Mouse (Mus musculus): Measurements from ENCODE around the gene Lztfl1. TPM values are rescaled to one million over a fixed set of nuclear protein-coding genes. Genes with fewer than 3 reads are reported as not detected.
A peak's percentile ranks its signal among the peaks of the same experiment; 100 is the strongest.

Gene Lztfl1
- polyA plus RNA-seq, 1 experiment: 5.9 TPM

- 67% methylated on average over 2 of the region's 2 CpGs for WGBS
- TF ChIP-seq CTCF (IDR thresholded peaks at IDR 0.05; ENCODE audit: control insufficient read depth, insufficient read depth, low read length): no peak
- TF ChIP-seq POLR2A (IDR thresholded peaks at IDR 0.05; ENCODE audit: borderline replicate concordance, control insufficient read depth, low read depth, low read length): no peak
- no peak overlapping the region for H3K4me3 ChIP-seq (replicated peaks; ENCODE audit: control insufficient read depth, low read depth, low read length)
- no peak overlapping the region for H3K27ac ChIP-seq (ENCODE audit: control insufficient read depth, insufficient read depth, low read depth, low read length, poor library complexity)
- H3K4me1 ChIP-seq (ENCODE audit: control insufficient read depth, insufficient read depth, low read length): no peaks in the 10 kb centered on the region
Measured at GRCm38 (mm10) chr9:123709226-123709625, 8.3 kb downstream of the Lztfl1 start.

- WGBS: 62% methylated on average over 5 of the region's 5 CpGs
- no peak overlapping the region for H3K4me3 ChIP-seq (replicated peaks; ENCODE audit: control insufficient read depth, low read depth, low read length)
- no peaks in the 10 kb centered on the region; the same call in 1 of the 2 replicates for H3K4me1 ChIP-seq (ENCODE audit: control insufficient read depth, insufficient read depth, low read length)
- TF ChIP-seq CTCF (IDR thresholded peaks at IDR 0.05; ENCODE audit: control insufficient read depth, insufficient read depth, low read length): no peak
- TF ChIP-seq POLR2A (IDR thresholded peaks at IDR 0.05; ENCODE audit: borderline replicate concordance, control insufficient read depth, low read depth, low read length): no peak
- no peak overlapping the region for H3K27ac ChIP-seq (ENCODE audit: control insufficient read depth, insufficient read depth, low read depth, low read length, poor library complexity)
Measured at GRCm38 (mm10) chr9:123701822-123702221, 15.7 kb downstream of the Lztfl1 start.

- TF ChIP-seq POLR2A (IDR thresholded peaks at IDR 0.05; ENCODE audit: borderline replicate concordance, control insufficient read depth, low read depth, low read length) (no peak), CTCF (IDR thresholded peaks at IDR 0.05; ENCODE audit: control insufficient read depth, insufficient read depth, low read length) (no peak)
- H3K4me3 ChIP-seq (replicated peaks; ENCODE audit: control insufficient read depth, low read depth, low read length): no peak overlapping the region
- 86% methylated on average over 3 of the region's 3 CpGs for WGBS
Measured at GRCm38 (mm10) chr9:123695634-123696302, 21.7 kb downstream of the Lztfl1 start.

GRCm38 (mm10) chr9:123688227-123688626 lies 29.3 kb downstream of the Lztfl1 start:
- Histone ChIP-seq H3K4me1 (ENCODE audit: control insufficient read depth, insufficient read depth, low read length) (no peaks in the 10 kb centered on the region), H3K4me3 (replicated peaks; ENCODE audit: control insufficient read depth, low read depth, low read length) (no peak overlapping the region), H3K27ac (ENCODE audit: control insufficient read depth, insufficient read depth, low read depth, low read length, poor library complexity) (no peak overlapping the region)
- TF ChIP-seq POLR2A (IDR thresholded peaks at IDR 0.05; ENCODE audit: borderline replicate concordance, control insufficient read depth, low read depth, low read length) (no peak), CTCF (IDR thresholded peaks at IDR 0.05; ENCODE audit: control insufficient read depth, insufficient read depth, low read length) (no peak)
- 51% methylated on average over 1 of the region's 1 CpGs for WGBS

More at GRCm38 (mm10) chr9:123695634-123696302, 21.7 kb downstream of the Lztfl1 start:
- Histone ChIP-seq H3K27ac (ENCODE audit: control insufficient read depth, insufficient read depth, low read depth, low read length, poor library complexity) (no peak overlapping the region), H3K4me1 (ENCODE audit: control insufficient read depth, insufficient read depth, low read length) (no peaks in the 10 kb centered on the region; the same call in 1 of the 2 replicates)

GRCm38 (mm10) chr9:123686206-123686605 lies 31.3 kb downstream of the Lztfl1 start:
- TF ChIP-seq CTCF (IDR thresholded peaks at IDR 0.05; ENCODE audit: control insufficient read depth, insufficient read depth, low read length): no peak
- no peak for TF ChIP-seq POLR2A (IDR thresholded peaks at IDR 0.05; ENCODE audit: borderline replicate concordance, control insufficient read depth, low read depth, low read length)
- Histone ChIP-seq H3K4me1 (ENCODE audit: control insufficient read depth, insufficient read depth, low read length) (no peaks in the 10 kb centered on the region), H3K4me3 (replicated peaks; ENCODE audit: control insufficient read depth, low read depth, low read length) (no peak overlapping the region), H3K27ac (ENCODE audit: control insufficient read depth, insufficient read depth, low read depth, low read length, poor library complexity) (no peak overlapping the region)
- 62% methylated on average over 5 of the region's 5 CpGs for WGBS

- TF ChIP-seq POLR2A (IDR thresholded peaks at IDR 0.05; ENCODE audit: borderline replicate concordance, control insufficient read depth, low read depth, low read length) (no peak), CTCF (IDR thresholded peaks at IDR 0.05; ENCODE audit: control insufficient read depth, insufficient read depth, low read length) (no peak)
- WGBS: 9% methylated on average over 3 of the region's 3 CpGs
- H3K4me1 ChIP-seq (ENCODE audit: control insufficient read depth, insufficient read depth, low read length): no peaks in the 10 kb centered on the region
- no peak overlapping the region for H3K27ac ChIP-seq (ENCODE audit: control insufficient read depth, insufficient read depth, low read depth, low read length, poor library complexity)
- no peak overlapping the region for H3K4me3 ChIP-seq (replicated peaks; ENCODE audit: control insufficient read depth, low read depth, low read length)
Measured at GRCm38 (mm10) chr9:123683704-123684103, 33.8 kb downstream of the Lztfl1 start.

GRCm38 (mm10) chr9:123679198-123679597 lies 38.3 kb downstream of the Lztfl1 start:
- no peak overlapping the region for H3K27ac ChIP-seq (ENCODE audit: control insufficient read depth, insufficient read depth, low read depth, low read length, poor library complexity)
- WGBS: 52% methylated on average over 2 of the region's 2 CpGs
- H3K4me3 ChIP-seq (replicated peaks; ENCODE audit: control insufficient read depth, low read depth, low read length): no peak overlapping the region
- no peaks in the 10 kb centered on the region for H3K4me1 ChIP-seq (ENCODE audit: control insufficient read depth, insufficient read depth, low read length)
- TF ChIP-seq POLR2A (IDR thresholded peaks at IDR 0.05; ENCODE audit: borderline replicate concordance, control insufficient read depth, low read depth, low read length): no peak
- no peak for TF ChIP-seq CTCF (IDR thresholded peaks at IDR 0.05; ENCODE audit: control insufficient read depth, insufficient read depth, low read length)

GRCm38 (mm10) chr9:123678327-123679105 lies 39.0 kb downstream of the Lztfl1 start, which contains the start of the genes Ccr9 and Slc6a20a:
Gene Ccr9 (plus strand): TSS chr9:123678439.
Gene Slc6a20a (minus strand): TSS chr9:123678885.
- H3K27ac ChIP-seq (ENCODE audit: control insufficient read depth, insufficient read depth, low read depth, low read length, poor library complexity): peak within 1 kb of the TSS; percentile 49
- WGBS: 1% methylated on average over 73 of the region's 73 CpGs
- no peaks in the 10 kb centered on the region for H3K4me1 ChIP-seq (ENCODE audit: control insufficient read depth, insufficient read depth, low read length)
- TF ChIP-seq POLR2A (IDR thresholded peaks at IDR 0.05; ENCODE audit: borderline replicate concordance, control insufficient read depth, low read depth, low read length): peak; percentile 57; the same call in 1 of the 2 replicates
- no peak for TF ChIP-seq CTCF (IDR thresholded peaks at IDR 0.05; ENCODE audit: control insufficient read depth, insufficient read depth, low read length)
- peak within 1 kb of the TSS; percentile 73 for H3K4me3 ChIP-seq (replicated peaks; ENCODE audit: control insufficient read depth, low read depth, low read length)
